Mouse (Mus musculus) kidney, embryonic 15.5 days (tissue): Measurements from ENCODE around the gene Focad. TPM values are rescaled to one million over a fixed set of nuclear protein-coding genes. Genes with fewer than 3 reads are reported as not detected.
A peak's percentile ranks its signal among the peaks of the same experiment; 100 is the strongest.

Experiments used
- ATAC-seq: fragments of 200-750 bp; cut with Nextera tagmentation; replicated peaks from 2 replicates; pipeline ENCODE4 v1.8.0; 2017; ENCODE audit warnings: moderate TSS enrichment; ENCODE audit not compliant: low FRiP score
- H3K27ac ChIP-seq: fragments of 300-500 bp; sonication (generic); 2 replicates; pipeline ENCODE4 v1.5.1; 2015; ENCODE audit warnings: mild to moderate bottlenecking, inconsistent platforms
- H3K27me3 ChIP-seq: fragments of 300-500 bp; sonication (generic); 2 replicates; pipeline ENCODE4 v1.6.1; 2015; ENCODE audit warnings: inconsistent platforms
- H3K36me3 ChIP-seq: fragments of 300-500 bp; sonication (generic); 2 replicates; pipeline ENCODE4 v1.6.1; 2015; ENCODE audit warnings: inconsistent platforms
- H3K4me1 ChIP-seq: fragments of 300-500 bp; sonication (generic); 2 replicates; pipeline ENCODE4 v1.6.1; 2015; ENCODE audit warnings: inconsistent platforms
- H3K4me2 ChIP-seq: fragments of 300-500 bp; sonication (generic); 2 replicates; pipeline ENCODE4 v1.6.1; 2015; ENCODE audit warnings: moderate library complexity, mild to moderate bottlenecking, inconsistent platforms
- H3K4me3 ChIP-seq: fragments of 300-500 bp; sonication (generic); replicated peaks from 2 replicates; pipeline ENCODE4 v1.5.1; 2015; ENCODE audit warnings: mild to moderate bottlenecking, inconsistent platforms
- H3K9ac ChIP-seq: fragments of 300-500 bp; sonication (generic); 2 replicates; pipeline ENCODE4 v1.6.1; 2015; ENCODE audit warnings: mild to moderate bottlenecking, inconsistent platforms
- H3K9me3 ChIP-seq: fragments of 300-500 bp; sonication (generic); replicated peaks from 2 replicates; pipeline ENCODE4 v1.6.1; 2016; ENCODE audit warnings: inconsistent platforms
- WGBS: fragments of 180-500 bp; shearing (Covaris S2); methylation state at CpG from one replicate; pipeline ENCODE4 v1.1.7; 2015; ENCODE audit warnings: mixed read lengths; 5-methylcytosine and 5-hydroxymethylcytosine counted together
- polyA plus RNA-seq: library from polyadenylated mRNA; unstranded; fragments of >200 nt; fragmentation: Nextera tagmentation; extraction: Ambion mirVana; gene quantifications from 2 replicates; pipeline ENCODE4 v1.2.1, GENCODE M21; 2015

The Focad gene
- polyA plus RNA-seq, 1 experiment from 2014 or later, result 15.0 TPM

- no peak for ATAC-seq
- Histone ChIP-seq H3K4me1 (no peaks in the 10 kb centered on the region), H3K36me3 (no peaks in the 10 kb centered on the region), H3K4me2 (no peak overlapping the region), H3K4me3 (no peak overlapping the region), H3K9me3 (no peaks in the 10 kb centered on the region), H3K9ac (no peak overlapping the region), H3K27me3 (no peaks in the 10 kb centered on the region), H3K27ac (no peak overlapping the region)
- 92% methylated on average over 3 of the region's 3 CpGs for WGBS
These were observed 136.9 kb downstream of the Focad start for GRCm38 (mm10) chr4:88231375-88231774.

GRCm38 (mm10) chr4:88235941-88236340 is 141.5 kb downstream of the Focad start:
- no peaks in the 10 kb centered on the region for H3K36me3 ChIP-seq
- no peak overlapping the region for H3K4me2 ChIP-seq
- H3K27me3 ChIP-seq, result no peaks in the 10 kb centered on the region
- no peak overlapping the region for H3K9ac ChIP-seq
- ATAC-seq, result no peak
- 0 out of 2 replicates have a peak, but pooled peaks cover 4% of the 10 kb centered on the region for H3K4me1 ChIP-seq
- H3K27ac ChIP-seq, result no peak overlapping the region
- 38% methylated on average over 6 of the region's 6 CpGs for WGBS
- no peaks in the 10 kb centered on the region for H3K9me3 ChIP-seq
- H3K4me3 ChIP-seq, result no peak overlapping the region

- WGBS, result 41% methylated on average over 12 of the region's 12 CpGs
- no peaks in the 10 kb centered on the region for H3K27me3 ChIP-seq
- H3K4me2 ChIP-seq, result no peak overlapping the region
- no peaks in the 10 kb centered on the region for H3K36me3 ChIP-seq
- H3K9me3 ChIP-seq, result no peaks in the 10 kb centered on the region
- no peak overlapping the region for H3K4me3 ChIP-seq
- H3K27ac ChIP-seq, result no peak overlapping the region
- H3K9ac ChIP-seq, result no peak overlapping the region
- 0 out of 2 replicates have a peak, but pooled peaks cover 4% of the 10 kb centered on the region for H3K4me1 ChIP-seq
- no peak for ATAC-seq
These were observed 142.7 kb downstream of the Focad start for GRCm38 (mm10) chr4:88236926-88237756.

- Histone ChIP-seq H3K4me3 (no peak overlapping the region), H3K36me3 (no peaks in the 10 kb centered on the region), H3K27me3 (no peaks in the 10 kb centered on the region), H3K27ac (no peak overlapping the region), H3K9ac (no peak overlapping the region), H3K4me2 (no peak overlapping the region), H3K4me1 (0 out of 2 replicates have a peak, but pooled peaks cover 4% of the 10 kb centered on the region), H3K9me3 (no peaks in the 10 kb centered on the region)
- no peak for ATAC-seq
- 42% methylated on average over 7 of the region's 7 CpGs for WGBS
These were observed 143.9 kb downstream of the Focad start for GRCm38 (mm10) chr4:88238351-88238750.

GRCm38 (mm10) chr4:88243834-88244233 is 149.4 kb downstream of the Focad start:
- WGBS, result 91% methylated on average over 2 of the region's 2 CpGs

GRCm38 (mm10) chr4:88245494-88245893 is 151.1 kb downstream of the Focad start:
- WGBS, result 86% methylated on average over 4 of the region's 4 CpGs

More at GRCm38 (mm10) chr4:88243834-88244233, 149.4 kb downstream of the Focad start:
- H3K4me3 ChIP-seq, result no peak overlapping the region
- H3K9me3 ChIP-seq, result no peaks in the 10 kb centered on the region
- ATAC-seq, result no peak
- no peaks in the 10 kb centered on the region for H3K36me3 ChIP-seq
- no peaks in the 10 kb centered on the region for H3K4me1 ChIP-seq
- H3K27me3 ChIP-seq, result no peaks in the 10 kb centered on the region
- no peak overlapping the region for H3K9ac ChIP-seq
- no peak overlapping the region for H3K27ac ChIP-seq
- no peak overlapping the region for H3K4me2 ChIP-seq

GRCm38 (mm10) chr4:88261349-88261748 is 166.9 kb downstream of the Focad start:
- no peak overlapping the region for H3K9ac ChIP-seq
- H3K36me3 ChIP-seq, result no peaks in the 10 kb centered on the region
- H3K27me3 ChIP-seq, result no peaks in the 10 kb centered on the region
- H3K4me2 ChIP-seq, result no peak overlapping the region
- ATAC-seq, result no peak
- H3K9me3 ChIP-seq, result no peaks in the 10 kb centered on the region
- WGBS, result 92% methylated on average over 5 of the region's 5 CpGs
- H3K27ac ChIP-seq, result no peak overlapping the region
- H3K4me1 ChIP-seq, result no peaks in the 10 kb centered on the region
- H3K4me3 ChIP-seq, result no peak overlapping the region

More at GRCm38 (mm10) chr4:88245494-88245893, 151.1 kb downstream of the Focad start:
- no peak overlapping the region for H3K27ac ChIP-seq
- no peaks in the 10 kb centered on the region for H3K4me1 ChIP-seq
- H3K9ac ChIP-seq, result no peak overlapping the region
- no peaks in the 10 kb centered on the region for H3K27me3 ChIP-seq
- H3K36me3 ChIP-seq, result no peaks in the 10 kb centered on the region
- no peak overlapping the region for H3K4me3 ChIP-seq
- no peak for ATAC-seq
- H3K4me2 ChIP-seq, result no peak overlapping the region
- no peaks in the 10 kb centered on the region for H3K9me3 ChIP-seq

GRCm38 (mm10) chr4:88264536-88264935 is 170.1 kb downstream of the Focad start:
- Histone ChIP-seq H3K36me3 (no peaks in the 10 kb centered on the region), H3K9me3 (no peaks in the 10 kb centered on the region), H3K9ac (no peak overlapping the region), H3K4me2 (no peak overlapping the region), H3K27me3 (no peaks in the 10 kb centered on the region), H3K27ac (no peak overlapping the region), H3K4me3 (no peak overlapping the region), H3K4me1 (no peaks in the 10 kb centered on the region)
- no peak for ATAC-seq
- WGBS, result 92% methylated on average over 1 of the region's 1 CpGs

- Histone ChIP-seq H3K4me2 (no peak overlapping the region), H3K4me3 (no peak overlapping the region), H3K9me3 (no peaks in the 10 kb centered on the region), H3K36me3 (no peaks in the 10 kb centered on the region), H3K4me1 (peaks cover 2% of the 10 kb centered on the region; the same call in 1 of the 2 replicates), H3K27me3 (no peaks in the 10 kb centered on the region), H3K27ac (no peak overlapping the region), H3K9ac (no peak overlapping the region)
- ATAC-seq, result no peak
- 70% methylated on average over 7 of the region's 7 CpGs for WGBS
These were observed 176.1 kb downstream of the Focad start for GRCm38 (mm10) chr4:88270408-88271067.

- Histone ChIP-seq H3K27me3 (no peaks in the 10 kb centered on the region), H3K36me3 (no peaks in the 10 kb centered on the region), H3K9me3 (no peaks in the 10 kb centered on the region), H3K9ac (no peak overlapping the region), H3K4me1 (peaks cover 13% of the 10 kb centered on the region), H3K4me2 (peak overlapping the region; percentile 27; the same call in 1 of the 2 replicates), H3K4me3 (no peak overlapping the region), H3K27ac (peak overlapping the region; percentile 77)
- peak; percentile 64 for ATAC-seq
- 39% methylated on average over 6 of the region's 6 CpGs for WGBS
These were observed 181.2 kb downstream of the Focad start for GRCm38 (mm10) chr4:88275571-88276041.

GRCm38 (mm10) chr4:88276058-88276734 is 181.8 kb downstream of the Focad start:
- Histone ChIP-seq H3K9me3 (no peaks in the 10 kb centered on the region), H3K4me1 (peaks cover 13% of the 10 kb centered on the region), H3K27me3 (no peaks in the 10 kb centered on the region), H3K9ac (no peak overlapping the region), H3K27ac (peak overlapping the region; percentile 77), H3K4me2 (no peak overlapping the region; the same call in 1 of the 2 replicates), H3K36me3 (no peaks in the 10 kb centered on the region), H3K4me3 (no peak overlapping the region)
- 64% methylated on average over 4 of the region's 4 CpGs for WGBS
- ATAC-seq, result no peak; the same call in 1 of the 2 replicates

GRCm38 (mm10) chr4:88278524-88278923 is 184.1 kb downstream of the Focad start:
- Histone ChIP-seq H3K4me1 (peaks cover 13% of the 10 kb centered on the region), H3K9ac (no peak overlapping the region), H3K27me3 (no peaks in the 10 kb centered on the region), H3K27ac (no peak overlapping the region), H3K9me3 (no peaks in the 10 kb centered on the region), H3K36me3 (no peaks in the 10 kb centered on the region), H3K4me2 (no peak overlapping the region), H3K4me3 (no peak overlapping the region)
- WGBS, result 89% methylated on average over 2 of the region's 2 CpGs
- ATAC-seq, result no peak
